Mouse (Mus musculus): ENCODE data around the gene Exoc3l4.

GRCm38 (mm10) chr12:111430049-111430867 is 13.4 kb downstream of the Exoc3l4 start:
- TF ChIP-seq CTCF (conservative IDR thresholded peaks at IDR 0.05; ENCODE audit: low read length) (no peak), POU5F1 (IDR thresholded peaks at IDR 0.05; ENCODE audit: borderline replicate concordance, low read length) (no peak), NANOG (IDR thresholded peaks at IDR 0.05; ENCODE audit: borderline replicate concordance, low read length) (no peak)

Data from E14TG2a.4 (cell line).